Mouse (Mus musculus): ENCODE data around the gene Fbxw4.

GRCm38 (mm10) chr19:45657828-45658227, 2.3 kb downstream of the Fbxw4 start:
- TF ChIP-seq CTCF (IDR thresholded peaks at IDR 0.05; ENCODE audit: low read depth, low read length), result no peak
- no peak for TF ChIP-seq POLR2A (IDR thresholded peaks at IDR 0.05; ENCODE audit: insufficient read depth, low read length)
- TF ChIP-seq EP300 (IDR thresholded peaks at IDR 0.05; ENCODE audit: insufficient read depth, low read depth, low read length), result no peak
